Mouse (Mus musculus) hindlimb bud, embryonic 11.5 days (tissue): ENCODE measurements around the gene Slc2a12.

Experiments
- DNase-seq: peaks from one replicate; pipeline ENCODE4 v3.0.0-alpha.2; 2012; ENCODE audit warnings: low read depth, low spot score; ENCODE audit errors: extremely low spot score

Gene Slc2a12

DNA sequence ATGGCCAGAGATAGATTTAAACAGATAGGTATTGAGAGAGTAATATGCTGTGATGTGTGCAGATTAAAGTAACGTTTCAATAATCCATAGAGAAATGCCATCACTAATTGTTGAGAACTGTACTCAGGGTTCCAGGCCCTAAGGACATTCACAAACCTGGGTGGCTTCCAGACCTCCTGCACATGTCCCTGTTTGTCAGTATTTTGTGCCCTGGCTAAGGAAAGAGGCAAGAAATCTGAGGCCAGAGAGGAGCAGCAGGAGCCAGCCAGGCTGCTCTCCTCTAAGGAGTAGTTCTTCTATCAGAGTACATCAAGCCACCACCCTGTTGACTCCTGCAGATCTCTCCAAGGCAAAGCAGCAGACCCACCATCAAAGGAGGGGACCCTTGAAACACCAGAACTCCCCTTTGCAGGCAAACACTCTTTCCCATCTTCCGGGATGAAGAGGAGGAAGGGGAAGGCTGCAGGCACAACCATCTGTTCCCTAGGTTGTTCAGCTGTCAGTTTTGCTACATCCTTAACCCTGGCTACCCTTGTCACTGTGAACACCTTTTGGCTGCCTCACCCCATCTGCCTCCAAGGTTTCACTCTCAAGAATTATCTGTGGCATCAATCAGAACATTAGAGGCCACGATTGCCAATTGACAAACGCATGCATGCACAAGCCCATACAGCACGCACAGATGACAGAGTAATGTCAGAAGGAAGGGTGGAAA lies 15.6 kb downstream of the Slc2a12 start:
- DNase-seq = no peak

DNA sequence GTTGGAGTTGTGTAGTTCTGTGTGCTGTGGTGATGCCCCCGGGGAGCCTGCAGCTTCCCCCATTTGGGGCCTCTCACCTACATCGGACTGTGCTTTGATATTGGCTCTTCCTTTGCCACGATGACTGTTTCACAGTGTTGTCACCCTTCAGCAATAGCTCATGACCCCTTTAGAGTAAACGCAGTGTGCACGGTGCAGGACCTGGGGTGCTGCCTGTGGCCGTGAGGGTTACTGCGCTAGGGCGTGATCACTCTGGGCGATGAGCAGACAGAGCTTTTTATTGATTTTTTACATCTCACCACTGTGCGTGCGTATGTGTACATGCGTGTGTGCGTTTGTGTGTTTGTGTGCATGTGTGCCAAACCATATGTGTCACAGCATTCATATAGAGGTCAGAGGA lies 23.7 kb downstream of the Slc2a12 start:
- no peak for DNase-seq

DNA sequence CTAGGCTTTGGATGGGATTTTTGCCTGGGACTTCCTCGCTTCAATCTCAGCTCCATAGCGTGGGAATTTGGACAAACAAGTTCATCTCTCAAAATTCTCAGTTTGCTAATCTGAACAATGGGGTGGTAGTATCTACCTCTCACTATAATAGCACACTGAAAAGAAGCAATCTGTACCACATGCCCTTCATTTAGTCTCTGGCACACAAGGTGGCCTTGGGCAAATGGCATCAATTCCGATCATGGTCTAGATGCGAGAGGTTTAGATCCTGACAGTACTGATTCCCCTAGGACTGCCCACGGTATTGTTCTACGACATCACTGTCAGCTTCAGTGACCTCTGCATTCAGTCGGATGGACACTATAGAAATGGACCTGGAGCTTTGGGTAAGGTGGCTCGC lies 29.4 kb downstream of the Slc2a12 start:
- DNase-seq = no peak

DNA sequence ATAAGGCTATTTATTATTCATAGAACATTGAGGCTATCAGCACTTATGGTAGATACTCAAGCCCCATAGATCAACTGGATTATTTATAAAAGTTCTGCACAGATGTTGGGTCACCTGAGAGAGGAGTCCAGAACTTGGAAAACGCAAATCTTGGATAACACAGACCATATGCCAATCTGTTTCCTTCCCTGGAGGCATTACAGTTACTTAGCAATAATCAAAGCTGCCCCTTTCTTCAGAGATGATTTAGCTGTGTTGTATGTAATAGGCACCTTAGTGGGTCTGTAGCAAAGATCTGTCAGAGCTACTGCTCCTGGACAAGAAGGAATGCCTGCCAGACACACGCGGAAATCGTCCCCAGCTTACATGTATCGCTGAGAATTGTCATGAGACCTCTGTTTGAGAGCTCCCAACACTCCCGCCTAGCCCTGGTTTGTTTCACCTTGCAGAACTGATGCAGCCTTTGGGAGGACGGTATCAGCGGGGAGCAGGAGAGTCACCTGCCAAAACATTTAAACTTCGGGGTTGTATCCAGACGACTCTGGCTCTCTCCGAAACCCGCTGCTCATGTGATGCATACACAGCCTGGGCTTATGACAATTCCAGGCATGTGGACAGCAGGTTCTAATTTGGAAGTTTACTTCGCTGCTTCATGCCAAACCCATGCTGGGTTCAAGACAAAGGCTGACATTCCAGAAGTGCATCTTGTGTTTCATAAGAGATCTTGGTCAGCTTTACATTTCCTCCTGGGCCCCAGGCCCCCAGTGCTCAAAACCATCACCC lies 31.2 kb downstream of the Slc2a12 start:
- DNase-seq = no peak

DNA sequence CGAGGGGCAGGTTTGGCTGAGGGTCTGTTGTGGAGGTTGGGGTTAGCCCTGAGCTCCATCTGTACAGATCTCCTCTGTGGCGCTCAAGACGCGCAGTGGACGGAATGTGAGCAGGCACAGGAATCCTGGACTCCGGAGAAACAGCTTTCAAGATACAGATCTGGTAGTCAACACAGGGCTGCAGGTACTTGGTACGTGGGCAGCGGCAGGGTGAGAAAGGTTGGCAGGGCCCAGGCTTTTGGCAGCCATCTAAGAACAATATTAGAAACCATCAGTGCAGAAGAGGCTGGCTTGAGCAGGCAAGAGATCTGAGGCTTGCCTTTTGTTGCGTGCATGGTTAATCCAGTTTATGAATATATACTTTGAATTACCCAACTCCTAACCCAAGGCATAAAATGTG lies 51.4 kb downstream of the Slc2a12 start:
- no peak for DNase-seq

DNA sequence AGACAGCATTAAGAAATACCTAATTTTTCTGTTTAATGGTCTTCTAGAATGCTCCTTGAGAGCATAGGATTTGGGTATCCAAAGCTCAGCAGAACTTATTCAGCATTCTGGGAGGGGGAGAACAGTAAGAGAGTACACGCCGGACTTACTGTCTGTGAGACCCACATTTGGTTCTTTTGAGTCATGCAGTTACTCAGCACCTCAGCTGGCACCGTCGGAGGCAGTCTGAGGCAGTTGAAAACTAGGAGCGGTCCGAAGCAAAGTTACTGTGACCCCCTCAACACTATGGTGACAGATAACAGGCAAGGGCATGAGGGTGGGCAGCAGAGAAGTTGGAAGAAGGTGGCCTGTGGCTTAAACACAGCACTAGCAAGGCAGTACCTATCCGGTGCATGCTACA lies 52.1 kb downstream of the Slc2a12 start:
- no peak for DNase-seq

DNA sequence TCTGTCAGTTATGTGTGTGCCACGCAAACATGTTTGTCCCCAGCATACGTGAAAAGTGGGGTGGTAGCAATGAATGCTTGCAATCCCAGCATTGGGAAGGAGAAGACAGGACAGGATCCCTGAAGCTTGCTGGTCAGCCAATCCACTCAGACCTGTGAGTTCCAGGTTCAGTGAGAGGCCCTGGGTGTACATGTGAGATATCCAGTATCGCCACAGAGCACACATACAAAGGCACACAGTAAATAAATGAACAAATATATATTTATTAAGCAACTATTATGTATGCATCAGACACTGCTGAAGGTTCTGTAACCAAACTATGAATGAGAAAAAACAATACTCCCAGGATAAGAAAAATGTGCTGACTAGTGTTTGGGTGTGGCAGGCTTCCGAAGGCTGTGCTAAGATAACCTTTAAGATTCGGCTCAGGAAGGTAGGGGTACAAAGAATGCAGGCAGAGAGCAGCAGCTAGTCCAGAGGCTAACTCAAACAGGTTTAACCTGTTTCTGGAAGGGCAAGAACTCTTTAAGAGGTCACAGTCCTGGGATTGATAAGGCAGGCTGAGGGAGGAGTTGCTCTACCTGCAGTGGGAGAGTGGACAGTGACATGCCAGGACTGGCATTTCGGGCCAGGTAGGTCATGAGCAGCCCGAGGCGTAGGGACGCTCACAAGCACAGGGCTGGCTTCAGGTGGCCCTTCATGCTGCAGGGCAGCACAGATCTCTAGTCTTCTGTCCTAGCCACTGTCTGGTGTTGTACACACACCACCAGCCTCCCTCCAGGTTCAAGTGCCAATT lies 53.5 kb downstream of the Slc2a12 start:
- DNase-seq = no peak

DNA sequence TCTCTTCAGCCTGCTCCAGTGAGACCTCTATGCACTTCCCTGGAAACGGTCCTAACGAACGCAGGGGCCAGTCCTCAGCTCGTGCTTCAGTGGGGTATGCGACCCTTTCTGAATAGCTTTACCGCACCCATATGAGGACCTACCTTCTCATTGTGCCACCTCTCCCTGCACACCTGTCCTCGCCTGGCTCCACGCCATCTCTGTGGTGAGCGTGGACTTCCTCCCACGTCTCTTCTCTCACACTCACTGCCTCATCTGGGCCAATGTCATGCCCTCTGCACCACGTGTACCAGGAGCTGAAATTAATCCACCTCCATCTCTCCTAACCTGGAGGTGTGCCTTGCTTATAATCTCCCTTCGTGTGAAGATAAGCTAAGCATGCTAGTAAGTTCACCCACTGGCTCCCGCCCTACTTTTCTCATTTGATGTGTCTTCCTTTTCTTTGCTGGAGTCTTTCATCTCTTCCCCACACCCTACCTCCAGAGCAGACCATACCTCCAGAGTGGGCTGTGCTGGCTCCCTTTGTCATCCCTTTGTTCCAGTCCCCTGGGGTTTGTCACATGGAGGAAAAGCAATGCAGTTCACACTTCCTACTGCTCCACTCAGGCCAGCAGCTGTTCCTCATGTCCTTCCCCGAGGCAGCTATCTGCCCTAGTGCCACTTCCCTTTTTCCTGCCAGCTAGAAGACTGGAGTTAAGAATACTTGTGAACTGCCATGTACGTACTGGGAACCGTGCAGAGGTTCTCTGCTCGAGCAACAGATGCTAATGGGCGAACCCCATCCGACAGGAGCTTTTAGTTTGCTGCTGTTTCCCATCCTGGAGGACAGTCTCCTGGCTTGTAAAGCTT lies 54.9 kb downstream of the Slc2a12 start:
- DNase-seq = no peak

DNA sequence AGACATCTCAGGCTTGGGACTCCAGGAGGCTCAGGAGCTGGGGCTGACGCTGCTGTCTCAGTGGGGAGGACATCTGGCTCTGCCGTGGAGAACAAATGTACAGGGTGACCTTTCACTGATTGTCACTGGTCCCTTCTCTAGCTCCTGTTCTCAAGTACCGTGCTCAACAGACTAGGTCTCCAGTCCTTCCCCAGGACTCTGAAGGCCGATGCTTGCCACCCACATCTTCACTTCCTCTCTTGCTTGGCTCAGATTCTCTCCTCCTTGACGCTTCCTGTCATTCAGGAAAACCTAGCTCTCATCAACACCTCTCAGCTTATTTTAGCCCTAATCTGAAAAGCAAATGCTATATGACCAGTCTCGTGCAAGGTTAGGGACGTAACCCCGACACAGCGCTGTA lies 56.0 kb downstream of the Slc2a12 start:
- no peak for DNase-seq

DNA sequence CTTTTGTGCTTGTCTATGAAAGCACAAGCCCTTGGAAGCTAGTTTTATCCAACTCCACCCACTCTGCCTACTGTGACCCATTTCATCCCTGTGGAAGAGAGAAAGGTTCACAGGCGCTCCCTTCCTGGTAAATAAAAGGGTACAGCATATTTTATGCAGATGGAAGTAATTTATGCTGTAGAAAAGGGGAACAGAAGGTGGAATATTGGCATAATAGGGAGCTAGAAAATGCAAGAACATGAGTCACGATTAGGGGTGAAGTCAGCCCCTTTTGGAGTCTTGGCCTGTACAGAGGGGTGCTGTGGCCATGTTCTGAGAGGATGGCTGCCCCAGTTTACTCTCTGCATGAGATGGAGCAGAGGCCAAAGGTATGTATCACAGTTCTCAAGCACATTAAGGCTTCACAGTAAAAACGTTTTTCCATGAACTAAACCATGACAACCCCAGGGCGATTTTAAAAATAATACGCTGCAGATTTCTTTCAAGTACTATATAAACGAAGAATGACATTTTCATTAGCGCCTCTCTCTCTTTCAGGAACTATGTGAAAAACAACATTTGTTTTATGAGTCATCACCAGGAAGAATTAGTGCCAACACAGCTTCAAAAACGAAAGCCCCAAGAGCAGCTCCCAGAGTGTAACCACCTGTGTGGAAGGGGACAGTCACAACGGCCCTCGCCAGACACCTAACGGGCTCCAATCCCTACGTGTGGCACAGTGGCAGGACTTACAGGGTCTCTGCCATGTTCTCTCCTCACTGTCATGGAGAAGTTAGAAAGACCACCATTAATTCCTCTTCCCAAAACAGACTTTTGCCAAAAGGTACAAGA lies 56.9 kb downstream of the Slc2a12 start:
- DNase-seq = no peak

DNA sequence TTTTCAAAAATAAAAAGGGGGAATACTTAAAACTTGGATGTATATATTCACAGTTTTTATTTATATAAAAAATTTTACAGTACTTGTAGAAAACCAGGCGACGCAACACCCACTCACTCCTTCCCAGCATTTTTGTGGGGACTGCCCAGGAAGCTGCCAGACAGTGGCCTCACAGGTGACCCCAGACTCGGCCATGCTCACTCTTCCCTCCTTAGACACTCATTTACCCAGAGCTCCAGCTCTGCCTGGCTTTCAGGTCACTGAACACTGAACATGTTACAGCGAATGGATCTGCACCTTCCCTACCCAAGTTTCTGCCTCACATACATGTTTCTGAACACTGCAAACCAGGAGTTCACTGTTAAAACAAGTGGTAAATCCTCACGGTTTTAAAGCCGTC lies 59.0 kb downstream of the Slc2a12 start:
- no peak for DNase-seq

DNA sequence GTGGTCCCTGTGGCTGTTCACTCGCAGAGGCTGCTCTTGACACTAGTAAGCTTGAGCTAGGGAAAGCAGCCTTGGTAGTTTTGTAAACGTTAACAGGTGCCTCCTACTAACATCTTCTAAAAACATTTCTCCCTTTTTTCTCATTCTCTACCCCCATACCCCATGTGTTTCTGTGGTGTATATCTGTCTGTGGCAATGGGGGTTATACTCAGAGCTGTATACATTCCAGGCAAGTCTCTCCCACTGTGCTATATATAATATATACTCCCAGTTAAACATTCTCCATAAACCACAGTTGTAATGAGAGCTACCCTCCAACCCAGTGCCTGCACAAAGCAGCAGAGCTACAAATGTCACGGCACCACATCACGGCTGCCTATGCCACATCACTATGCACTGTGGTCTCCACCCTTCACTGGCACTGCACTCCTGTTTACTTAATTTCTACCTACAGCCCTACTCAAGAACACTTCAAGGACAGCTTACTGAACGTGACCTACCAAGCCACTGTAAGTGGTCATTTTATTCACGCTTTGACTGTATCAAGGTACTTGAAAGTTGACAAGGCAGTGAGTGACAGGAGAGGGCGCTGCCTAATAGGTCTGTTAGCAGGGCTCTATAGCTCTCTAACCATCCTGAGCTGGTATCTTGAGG lies 63.5 kb downstream of the Slc2a12 start:
- DNase-seq = no peak

DNA sequence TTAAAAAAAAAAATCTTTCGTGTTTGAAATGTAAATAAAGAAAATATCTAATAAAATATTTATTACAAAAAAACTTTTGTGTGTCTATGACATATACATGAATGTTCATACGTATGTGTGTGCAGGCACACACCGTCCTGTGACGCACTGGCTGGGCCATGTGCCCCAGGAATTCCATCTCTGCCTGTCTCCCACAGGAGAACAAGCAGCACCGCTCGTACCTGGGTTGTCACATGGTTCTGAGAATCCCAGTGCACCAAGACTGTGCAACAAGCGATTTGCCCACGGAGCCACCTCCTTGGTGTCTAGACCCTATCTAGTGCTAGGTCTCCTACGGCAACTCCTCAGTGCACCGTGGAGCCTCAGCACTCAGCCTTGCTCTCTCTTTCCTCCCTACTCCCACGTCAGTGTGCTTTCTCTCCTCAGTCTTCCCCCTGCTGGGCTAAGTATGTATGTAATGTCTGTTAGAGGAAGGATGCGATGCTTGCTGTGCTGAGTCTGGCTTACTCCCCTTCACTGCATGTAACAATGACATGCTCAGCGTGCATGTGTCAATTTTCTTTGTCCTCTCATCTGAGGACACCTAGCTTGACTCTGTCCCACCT lies 65.5 kb downstream of the Slc2a12 start:
- no peak for DNase-seq

DNA sequence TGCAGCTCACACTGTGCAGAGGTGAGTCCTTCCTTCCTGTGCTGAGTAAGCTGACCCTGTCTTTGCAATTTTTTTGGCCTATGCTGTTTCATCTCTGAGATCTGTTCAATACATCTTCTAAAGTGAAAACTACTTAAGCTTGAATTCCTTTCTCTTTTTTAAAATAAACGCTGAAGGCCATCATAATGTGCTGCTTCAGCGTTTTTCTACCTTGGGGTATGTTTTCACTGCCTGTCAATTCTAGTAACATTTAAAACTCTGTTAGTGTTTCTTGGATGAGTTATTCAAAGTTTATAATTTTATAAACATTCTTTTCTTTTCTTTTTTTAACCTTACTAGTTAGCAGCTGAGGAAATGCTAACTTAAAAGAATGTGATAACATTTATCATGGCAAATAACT lies 68.1 kb downstream of the Slc2a12 start:
- no peak for DNase-seq

DNA sequence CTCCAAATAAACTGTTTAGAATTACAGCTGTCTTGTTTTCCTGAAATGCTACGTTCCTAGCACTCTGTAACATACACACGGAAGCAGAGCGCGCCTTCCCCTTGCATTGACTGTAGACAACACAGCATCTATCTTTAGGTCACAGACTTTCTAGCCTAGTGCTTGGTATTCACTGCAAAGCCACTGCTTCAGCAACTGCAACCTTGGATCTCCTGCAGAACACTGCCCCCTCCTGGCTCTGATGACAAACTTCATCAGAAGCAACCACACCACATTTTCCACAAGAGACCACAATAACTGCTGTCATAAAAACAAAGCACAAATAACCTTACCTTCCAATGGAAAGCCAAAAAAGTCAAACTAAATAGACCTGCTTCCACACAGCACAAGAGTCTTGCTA lies 69.7 kb downstream of the Slc2a12 start:
- DNase-seq = peak; percentile 14

DNA sequence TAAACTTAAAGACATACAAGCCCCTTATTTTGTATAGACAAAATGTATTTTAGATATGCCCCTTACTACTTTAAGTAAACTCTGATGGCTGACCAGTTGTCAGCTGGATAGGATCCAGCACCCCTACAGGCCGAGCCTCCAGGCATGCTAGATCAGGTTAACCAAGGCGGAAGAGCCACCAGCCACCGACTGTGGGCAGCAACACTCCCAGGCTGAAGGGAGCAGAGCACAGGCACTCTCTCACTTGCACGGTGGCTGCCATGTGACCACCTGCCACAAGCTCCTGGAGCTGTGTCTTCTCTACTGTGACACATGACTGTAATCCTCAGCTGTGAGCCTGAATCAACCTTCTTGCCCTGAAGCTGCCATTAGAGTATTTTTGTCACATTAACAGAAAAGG lies 73.7 kb downstream of the Slc2a12 start:
- no peak for DNase-seq

DNA sequence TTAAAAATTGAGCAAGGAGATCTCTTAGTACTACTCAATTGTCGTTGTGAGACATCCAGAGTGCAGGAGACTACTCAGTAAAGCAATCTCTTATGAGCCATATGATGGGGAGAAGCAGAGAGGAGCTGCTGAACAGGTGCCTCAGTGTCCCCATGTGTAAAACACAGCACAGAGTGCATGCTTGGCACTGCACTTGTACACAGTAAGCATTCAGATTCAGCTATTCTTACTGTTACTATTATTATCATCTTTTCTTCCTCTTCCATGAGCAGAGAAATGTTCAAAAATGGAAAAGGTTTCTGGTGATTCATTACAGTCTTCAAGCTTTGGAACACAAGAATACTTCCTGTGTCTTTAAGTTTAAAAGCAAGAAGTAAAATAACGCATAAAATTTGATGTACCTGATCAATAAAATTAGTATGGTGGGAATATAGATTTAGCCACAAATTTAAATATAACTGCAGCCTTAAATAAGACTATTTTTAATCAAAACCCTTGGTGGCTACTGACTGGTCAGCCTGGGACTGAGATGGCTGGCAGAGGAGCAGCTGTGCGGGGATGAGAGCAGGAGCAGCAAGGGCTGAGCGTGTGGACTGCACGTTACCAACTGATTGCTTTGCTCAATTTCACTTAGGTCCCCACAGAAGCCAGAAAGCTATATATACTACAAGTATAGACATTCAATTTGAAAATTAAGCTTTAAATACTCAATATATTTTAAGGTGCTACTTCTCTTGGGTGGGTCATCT lies 76.1 kb downstream of the Slc2a12 start:
- no peak for DNase-seq

DNA sequence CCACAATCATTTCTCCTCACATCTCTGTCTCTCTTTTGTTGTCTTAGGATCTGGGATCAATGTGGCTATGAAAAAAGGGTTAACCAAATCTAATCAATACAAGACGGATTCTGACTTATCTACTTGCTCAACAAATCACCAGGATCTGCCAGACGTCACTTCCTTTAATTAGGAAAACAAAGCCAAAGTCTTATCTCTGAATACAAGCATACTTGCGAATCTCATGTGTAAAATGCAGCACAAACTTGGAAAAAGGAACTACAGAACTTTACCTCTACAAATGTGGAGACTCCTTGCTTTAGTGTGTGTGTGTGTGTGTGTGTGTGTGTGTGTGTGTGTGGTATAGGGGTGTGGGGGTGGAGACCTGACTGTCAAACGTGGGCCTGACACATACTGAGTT lies 80.4 kb downstream of the Slc2a12 start:
- no peak for DNase-seq
